Mouse (Mus musculus) bone marrow macrophage, adult 2 months (primary cell): ENCODE results near the gene Snx19.

ENCODE experiments used
- CTCF ChIP-seq: IDR thresholded peaks from 2 replicates; pipeline ENCODE4 v1.5.1; 2012; ENCODE audit warnings: low read depth, mild to moderate bottlenecking, low read length, moderate library complexity
- POLR2A ChIP-seq: IDR thresholded peaks from 2 replicates; pipeline ENCODE4 v1.6.1; 2012; ENCODE audit warnings: mild to moderate bottlenecking, low read depth, low read length, borderline replicate concordance

GRCm38 (mm10) chr9:30484183-30484582 is 57.3 kb downstream of the Snx19 start:
- TF ChIP-seq CTCF = no peak
- no peak for TF ChIP-seq POLR2A
